Mouse (Mus musculus) midbrain, postnatal 0 days (tissue): ENCODE measurements at regions not wholly inside any gene's neighbourhood (a gene's known extent, or its start where the extent isn't known, plus 50 kb on each side); places are given as distances from the start of the nearest gene placed in this dataset.
A peak's percentile ranks its signal among the peaks of the same experiment; 100 is the strongest.

Experiments
- ATAC-seq: fragments of 200-750 bp; cut with Nextera tagmentation; 2 replicates; pipeline ENCODE4 v1.8.0; 2017; ENCODE audit warnings: moderate number of reproducible peaks, mild to moderate bottlenecking, moderate TSS enrichment, moderate library complexity; ENCODE audit not compliant: low FRiP score
- DNase-seq: peaks from one replicate; pipeline ENCODE4 v3.0.0-alpha.2; 2015; ENCODE audit warnings: low spot score
- H3K27ac ChIP-seq: fragments of 300-500 bp; sonication (generic); 2 replicates; pipeline ENCODE4 v1.5.1; 2014; ENCODE audit warnings: low read depth, mild to moderate bottlenecking, low read length, mixed read lengths
- H3K27me3 ChIP-seq: fragments of 300-500 bp; sonication (generic); 2 replicates; pipeline ENCODE4 v1.6.1; 2014; ENCODE audit warnings: low read length, control low read depth, mixed read lengths; ENCODE audit not compliant: insufficient read depth
- H3K36me3 ChIP-seq: fragments of 300-500 bp; sonication (generic); 2 replicates; pipeline ENCODE4 v1.6.1; 2014; ENCODE audit warnings: low read length, control low read depth, mixed read lengths; ENCODE audit not compliant: insufficient read depth
- H3K4me1 ChIP-seq: fragments of 300-500 bp; sonication (generic); 2 replicates; pipeline ENCODE4 v1.6.1; 2014; ENCODE audit warnings: mild to moderate bottlenecking, control low read depth, antibody characterized with exemption, low read length, mixed read lengths; ENCODE audit not compliant: insufficient read depth
- H3K4me2 ChIP-seq: fragments of 300-500 bp; sonication (generic); 2 replicates; pipeline ENCODE4 v1.6.1; 2014; ENCODE audit warnings: low read depth, mild to moderate bottlenecking, low read length, mixed read lengths; ENCODE audit not compliant: poor library complexity, severe bottlenecking
- H3K4me3 ChIP-seq: fragments of 300-500 bp; sonication (generic); 2 replicates; pipeline ENCODE4 v1.5.1; 2014; ENCODE audit warnings: low read depth, mild to moderate bottlenecking, low read length, moderate library complexity
- H3K9ac ChIP-seq: fragments of 300-500 bp; sonication (generic); replicated peaks from 2 replicates; pipeline ENCODE4 v1.6.1; 2014; ENCODE audit warnings: mild to moderate bottlenecking, low read length, moderate library complexity, mixed read lengths; ENCODE audit not compliant: poor library complexity, severe bottlenecking
- H3K9me3 ChIP-seq: fragments of 300-500 bp; sonication (generic); 2 replicates; pipeline ENCODE4 v1.6.1; 2016; ENCODE audit warnings: low read length, control low read depth
- CTCF ChIP-seq: IDR thresholded peaks from 2 replicates; pipeline ENCODE4 v1.5.1; 2016; ENCODE audit warnings: antibody characterized with exemption, mild to moderate bottlenecking
- WGBS: fragments of 180-500 bp; shearing (Covaris S2); extraction: QIAGEN DNeasy Blood & Tissue Kit; methylation state at CpG from one replicate; pipeline ENCODE4 v1.1.7; 2014; 5-methylcytosine and 5-hydroxymethylcytosine counted together

DNA sequence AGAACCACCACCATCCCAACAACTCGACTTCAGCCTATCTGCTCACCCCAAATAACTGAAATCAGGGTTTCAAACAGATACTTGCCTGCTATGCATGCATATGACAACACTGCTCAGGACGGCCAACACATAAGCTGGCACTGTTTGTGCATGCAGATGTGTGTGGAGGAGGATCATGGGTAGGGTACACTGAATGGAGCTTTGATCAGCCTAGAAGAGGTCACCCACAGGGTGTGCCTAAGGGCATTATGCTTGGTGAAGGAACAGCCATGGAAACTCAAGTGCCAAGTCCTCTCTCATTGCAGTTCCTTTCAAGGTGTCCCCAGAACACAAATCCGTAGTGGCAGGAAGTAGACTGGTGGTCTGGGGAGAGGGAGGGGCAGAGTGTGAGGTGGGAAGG, 316.7 kb downstream of the Mroh4 start:
- peak; percentile 59; the same call in 1 of the 2 replicates for ATAC-seq
- Histone ChIP-seq H3K4me2 (no peak overlapping the region), H3K4me3 (no peak overlapping the region), H3K27ac (no peak overlapping the region), H3K4me1 (no peaks in the 10 kb centered on the region; the same call in 1 of the 2 replicates), H3K27me3 (no peaks in the 10 kb centered on the region), H3K9ac (no peak overlapping the region), H3K36me3 (no peaks in the 10 kb centered on the region), H3K9me3 (no peaks in the 10 kb centered on the region)
- WGBS, result 64% methylated on average over 3 of the region's 3 CpGs
- no peak for DNase-seq
- no peak for TF ChIP-seq CTCF

DNA sequence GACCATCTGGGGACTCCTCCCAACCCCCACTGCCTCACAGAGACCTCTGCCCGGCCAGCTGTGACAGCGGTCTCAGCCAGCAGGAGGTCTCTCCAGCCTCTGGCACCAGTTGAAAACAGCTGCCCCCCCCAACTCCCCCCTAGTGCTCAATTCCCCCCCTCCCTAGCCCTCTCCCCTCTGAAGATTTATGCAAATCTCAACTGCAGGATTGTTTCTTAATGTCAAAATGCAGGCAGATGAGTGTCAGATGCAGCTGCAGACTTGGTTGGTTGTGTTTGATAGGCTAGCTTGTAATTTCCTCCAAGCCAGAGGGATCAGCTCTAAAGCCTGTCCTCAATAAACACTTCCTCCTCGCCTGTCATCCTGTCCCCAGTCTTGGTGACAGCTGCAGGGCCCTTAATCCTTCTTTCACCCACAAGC, 317.7 kb downstream of the Mroh4 start:
- H3K4me3 ChIP-seq, result no peak overlapping the region
- no peaks in the 10 kb centered on the region for H3K9me3 ChIP-seq
- no peak overlapping the region for H3K4me2 ChIP-seq
- 12% methylated on average over 3 of the region's 3 CpGs for WGBS
- no peaks in the 10 kb centered on the region; the same call in 1 of the 2 replicates for H3K4me1 ChIP-seq
- no peak for TF ChIP-seq CTCF
- no peaks in the 10 kb centered on the region for H3K36me3 ChIP-seq
- ATAC-seq (no peak), DNase-seq (no peak)
- no peaks in the 10 kb centered on the region for H3K27me3 ChIP-seq
- no peak overlapping the region for H3K27ac ChIP-seq
- no peak overlapping the region for H3K9ac ChIP-seq

DNA sequence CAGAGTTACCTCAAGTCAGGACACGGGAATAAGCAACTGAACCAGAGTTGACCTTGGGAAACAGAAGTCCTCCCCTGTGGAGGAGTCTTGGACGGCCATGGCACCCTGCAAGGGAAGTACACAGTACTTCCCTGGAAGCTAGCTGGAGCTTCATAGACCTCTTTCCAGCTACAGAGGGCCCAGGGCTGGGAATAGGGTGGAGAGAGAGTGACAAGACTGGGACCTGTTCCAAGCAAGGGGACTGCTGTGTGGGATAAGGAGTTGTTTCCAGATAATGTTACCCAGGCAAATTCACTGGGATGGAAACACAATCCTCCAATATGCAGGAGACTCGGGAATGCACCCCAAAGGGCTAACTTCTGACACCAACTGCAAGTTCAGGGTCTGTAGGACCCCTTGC, 325.1 kb downstream of the Mroh4 start:
- DNase-seq (no peak), ATAC-seq (no peak)
- TF ChIP-seq CTCF, result no peak
- H3K9ac ChIP-seq, result no peak overlapping the region
- no peaks in the 10 kb centered on the region for H3K27me3 ChIP-seq
- no peaks in the 10 kb centered on the region for H3K9me3 ChIP-seq
- no peaks in the 10 kb centered on the region for H3K36me3 ChIP-seq
- no peaks in the 10 kb centered on the region for H3K4me1 ChIP-seq
- 60% methylated on average over 3 of the region's 3 CpGs for WGBS
- no peak overlapping the region for H3K27ac ChIP-seq
- no peak overlapping the region for H3K4me3 ChIP-seq
- no peak overlapping the region for H3K4me2 ChIP-seq

DNA sequence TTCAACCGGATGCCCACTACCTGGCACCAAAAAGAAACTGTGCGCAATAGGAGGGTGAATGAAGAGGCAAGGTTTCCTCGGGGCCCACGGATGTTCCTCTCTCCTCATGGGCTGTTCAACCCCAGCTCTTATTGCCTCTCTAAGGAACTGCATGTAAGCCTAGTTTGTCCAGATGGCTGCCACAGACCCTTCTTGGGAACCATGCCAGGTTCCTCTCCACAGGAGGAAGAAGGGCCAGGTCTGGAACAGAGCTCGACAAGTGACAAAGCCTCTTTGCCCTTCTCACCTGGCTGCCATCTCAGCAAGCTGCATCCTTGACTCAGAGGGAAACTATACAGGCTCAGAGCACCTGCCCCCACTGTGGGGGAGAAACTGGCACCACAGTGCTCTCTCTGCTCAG, 329.6 kb downstream of the Mroh4 start:
- H3K9me3 ChIP-seq, result no peaks in the 10 kb centered on the region
- no peaks in the 10 kb centered on the region for H3K4me1 ChIP-seq
- no peaks in the 10 kb centered on the region for H3K36me3 ChIP-seq
- H3K4me2 ChIP-seq, result no peak overlapping the region
- WGBS, result 85% methylated on average over 5 of the region's 5 CpGs
- H3K27ac ChIP-seq, result no peak overlapping the region
- no peak for TF ChIP-seq CTCF
- no peak overlapping the region for H3K9ac ChIP-seq
- H3K4me3 ChIP-seq, result no peak overlapping the region
- peak; percentile 55 for DNase-seq
- no peak for ATAC-seq
- no peaks in the 10 kb centered on the region for H3K27me3 ChIP-seq

DNA sequence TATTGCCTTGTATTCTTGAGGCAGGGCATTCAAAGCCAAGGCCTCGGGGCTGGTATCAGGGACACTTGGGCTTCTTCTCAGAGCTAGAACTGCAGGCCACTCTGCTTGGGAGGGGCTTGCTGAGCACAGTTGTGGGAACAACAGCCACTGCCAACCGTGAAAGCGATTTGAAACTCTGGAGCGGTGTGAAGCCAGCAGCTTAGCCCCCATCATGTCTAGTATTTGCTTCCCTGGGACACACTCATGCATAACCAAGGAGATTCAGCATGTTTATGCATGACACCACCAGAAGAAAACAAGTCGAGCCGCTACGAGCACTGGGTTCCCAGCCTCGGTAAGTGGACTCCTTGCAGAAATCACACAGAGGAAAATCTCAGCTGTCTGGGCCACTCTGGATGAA, 339.9 kb downstream of the Mroh4 start:
- no peaks in the 10 kb centered on the region for H3K4me1 ChIP-seq
- H3K9ac ChIP-seq, result no peak overlapping the region
- no peak overlapping the region for H3K4me3 ChIP-seq
- 20% methylated on average over 8 of the region's 8 CpGs for WGBS
- peak; percentile 50; the same call in 1 of the 2 replicates for ATAC-seq
- H3K36me3 ChIP-seq, result no peaks in the 10 kb centered on the region
- no peak for TF ChIP-seq CTCF
- H3K4me2 ChIP-seq, result no peak overlapping the region
- H3K27ac ChIP-seq, result no peak overlapping the region
- H3K9me3 ChIP-seq, result no peaks in the 10 kb centered on the region
- no peaks in the 10 kb centered on the region for H3K27me3 ChIP-seq
- DNase-seq, result no peak

DNA sequence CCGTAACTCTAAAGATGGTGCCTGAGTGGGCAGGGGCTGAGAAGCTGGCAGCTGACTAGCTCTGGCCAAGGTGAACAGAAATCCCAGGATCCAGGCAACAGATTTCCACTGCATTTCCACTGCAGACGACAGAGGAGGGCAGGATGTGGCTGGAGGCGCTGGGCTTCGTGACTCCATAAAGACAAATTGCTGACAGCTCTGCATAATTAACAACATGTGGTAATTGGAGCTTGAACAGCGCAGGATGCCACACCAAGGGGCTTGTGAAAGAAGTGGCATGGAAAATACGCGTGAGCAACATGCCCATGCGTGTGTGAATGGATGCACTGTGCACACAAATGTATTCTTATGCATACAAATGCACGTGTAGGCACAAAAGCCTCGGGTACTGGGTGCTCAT, 341.5 kb downstream of the Mroh4 start:
- Histone ChIP-seq H3K4me2 (no peak overlapping the region), H3K4me1 (no peaks in the 10 kb centered on the region), H3K36me3 (no peaks in the 10 kb centered on the region), H3K9me3 (no peaks in the 10 kb centered on the region), H3K27ac (no peak overlapping the region), H3K27me3 (no peaks in the 10 kb centered on the region), H3K9ac (no peak overlapping the region), H3K4me3 (no peak overlapping the region)
- WGBS, result 70% methylated on average over 10 of the region's 10 CpGs
- ATAC-seq (no peak), DNase-seq (peak; percentile 26)
- no peak for TF ChIP-seq CTCF
